Mouse (Mus musculus) limb, embryonic 13.5 days (tissue): Measurements from ENCODE around the gene Cfb. TPM values are rescaled to one million over a fixed set of nuclear protein-coding genes. Genes with fewer than 3 reads are reported as not detected.
"Not testable (repeated sequence)": the region's sequence is repeated elsewhere in the genome, so short reads cannot be mapped to it uniquely, and the experiment has no call there.

ENCODE experiments used
- ATAC-seq: fragments of 200-750 bp; cut with Nextera tagmentation; 2 replicates; pipeline ENCODE4 v1.8.0; 2017; ENCODE audit warnings: low read depth, moderate number of reproducible peaks, moderate TSS enrichment; ENCODE audit not compliant: low FRiP score
- H3K27ac ChIP-seq: fragments of 300-500 bp; sonication (generic); 2 replicates; pipeline ENCODE4 v1.5.1; 2015; ENCODE audit warnings: inconsistent platforms, mild to moderate bottlenecking, moderate library complexity
- H3K27me3 ChIP-seq: fragments of 300-500 bp; sonication (generic); 2 replicates; pipeline ENCODE4 v1.6.1; 2015; ENCODE audit warnings: mild to moderate bottlenecking, inconsistent platforms
- H3K36me3 ChIP-seq: fragments of 300-500 bp; sonication (generic); 2 replicates; pipeline ENCODE4 v1.6.1; 2015; ENCODE audit warnings: inconsistent platforms, mild to moderate bottlenecking, moderate library complexity
- H3K4me1 ChIP-seq: fragments of 300-500 bp; sonication (generic); 2 replicates; pipeline ENCODE4 v1.6.1; 2015; ENCODE audit warnings: inconsistent platforms
- H3K4me2 ChIP-seq: fragments of 300-500 bp; sonication (generic); replicated peaks from 2 replicates; pipeline ENCODE4 v1.6.1; 2015; ENCODE audit warnings: inconsistent platforms, mild to moderate bottlenecking, moderate library complexity
- H3K4me3 ChIP-seq: fragments of 300-500 bp; sonication (generic); 2 replicates; pipeline ENCODE4 v1.5.1; 2015; ENCODE audit warnings: moderate library complexity, mild to moderate bottlenecking, inconsistent platforms
- H3K9ac ChIP-seq: fragments of 300-500 bp; sonication (generic); 2 replicates; pipeline ENCODE4 v1.6.1; 2015; ENCODE audit warnings: mild to moderate bottlenecking, inconsistent platforms
- H3K9me3 ChIP-seq: fragments of 300-500 bp; sonication (generic); 2 replicates; pipeline ENCODE4 v1.6.1; 2016; ENCODE audit warnings: inconsistent platforms
- WGBS: fragments of 180-500 bp; shearing (Covaris S2); methylation state at CpG from one replicate; pipeline ENCODE4 v1.1.7; 2015; 5-methylcytosine and 5-hydroxymethylcytosine counted together
- microRNA-seq: library from miRNA; unstranded; fragments of <30 nt; microRNA quantifications from one replicate; pipeline ENCODE4, GENCODE M21; 2016
- polyA plus RNA-seq: library from polyadenylated mRNA; unstranded; fragments of >200 nt; fragmentation: Nextera tagmentation; extraction: Ambion mirVana; gene quantifications from 2 replicates; pipeline ENCODE4 v1.2.1, GENCODE M21; 2015

Gene Cfb
- polyA plus RNA-seq, 1 experiment from 2014 or later: 2.0 TPM

DNA sequence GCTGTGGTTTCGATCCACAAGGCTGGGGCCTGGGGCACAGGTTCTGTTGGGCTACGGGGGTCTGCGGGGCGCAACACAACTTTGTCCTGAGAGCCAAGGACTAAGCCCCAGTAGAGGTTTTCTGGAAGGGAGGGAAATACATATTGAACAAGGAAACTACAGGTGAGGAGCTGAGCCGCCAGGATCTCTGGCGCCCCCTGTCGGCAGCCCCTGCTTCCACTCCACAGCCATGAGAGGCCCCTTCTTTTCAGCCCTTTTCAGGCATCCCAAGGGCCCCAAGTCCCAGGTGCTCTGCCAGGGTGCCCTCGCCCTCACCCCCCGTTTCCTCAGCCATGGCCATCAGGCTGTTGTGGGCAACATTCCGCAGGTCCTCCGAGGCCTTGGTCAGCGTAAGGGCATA lies 48.6 kb downstream of the Cfb start:
- WGBS: 61% methylated on average over 12 of the region's 12 CpGs
- H3K4me3 ChIP-seq, H3K9ac ChIP-seq, H3K36me3 ChIP-seq, H3K9me3 ChIP-seq, H3K27ac ChIP-seq, H3K27me3 ChIP-seq, ATAC-seq, H3K4me2 ChIP-seq, H3K4me1 ChIP-seq: not testable (repeated sequence)

DNA sequence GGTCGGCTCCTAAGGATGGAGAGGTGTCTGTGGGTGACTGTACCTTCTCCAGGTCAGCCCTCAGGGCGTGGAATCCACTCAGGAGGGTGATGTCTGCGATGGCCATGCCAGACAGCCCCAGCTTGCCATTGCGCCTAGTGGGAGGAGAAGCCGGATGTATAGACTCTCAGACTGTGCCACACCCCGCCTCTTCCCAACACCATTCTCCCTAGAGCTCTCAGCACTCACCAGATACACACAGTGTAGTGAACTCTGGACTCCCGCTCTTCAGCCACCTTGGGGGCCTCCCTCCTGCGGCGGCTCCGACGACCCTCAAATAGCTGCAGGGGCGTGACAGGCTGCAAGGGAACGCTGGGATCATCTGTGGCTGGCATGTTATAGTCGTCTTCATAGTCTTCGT lies 51.0 kb downstream of the Cfb start:
- no peak overlapping the region for H3K4me2 ChIP-seq
- H3K27ac ChIP-seq: no peak overlapping the region
- H3K27me3 ChIP-seq: no peaks in the 10 kb centered on the region
- ATAC-seq: no peak
- WGBS: 77% methylated on average over 15 of the region's 15 CpGs
- H3K9me3 ChIP-seq: no peaks in the 10 kb centered on the region
- H3K9ac ChIP-seq: no peak overlapping the region
- H3K36me3 ChIP-seq: no peaks in the 10 kb centered on the region
- H3K4me1 ChIP-seq: no peaks in the 10 kb centered on the region
- no peak overlapping the region for H3K4me3 ChIP-seq

DNA sequence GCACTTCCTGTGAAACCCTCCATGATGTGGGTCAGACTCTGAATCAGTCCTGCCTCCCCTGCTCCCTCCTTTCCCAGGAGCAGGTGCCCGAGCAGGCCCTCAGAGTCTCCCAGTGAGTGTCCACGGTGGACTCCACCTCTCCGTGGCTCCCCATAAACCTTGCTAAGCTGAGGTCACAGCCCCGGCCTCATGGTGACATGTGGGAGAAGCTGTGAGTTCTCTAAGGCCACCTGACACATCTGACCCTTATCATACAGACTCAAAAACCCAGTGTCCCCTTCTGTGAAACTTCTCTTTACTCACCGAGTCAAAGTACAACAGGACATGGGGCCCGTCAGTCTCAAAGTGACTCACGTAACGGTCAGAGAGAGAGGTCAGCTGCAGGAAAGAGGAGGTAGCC lies 51.5 kb downstream of the Cfb start:
- H3K27ac ChIP-seq, ATAC-seq, H3K4me2 ChIP-seq, H3K27me3 ChIP-seq, H3K4me1 ChIP-seq, H3K36me3 ChIP-seq, H3K9me3 ChIP-seq, H3K4me3 ChIP-seq, H3K9ac ChIP-seq: not testable (repeated sequence)
- WGBS: 79% methylated on average over 8 of the region's 8 CpGs

GRCm38 (mm10) chr17:34810411-34810810 lies 51.9 kb downstream of the Cfb start:
- WGBS: 84% methylated on average over 5 of the region's 5 CpGs

DNA sequence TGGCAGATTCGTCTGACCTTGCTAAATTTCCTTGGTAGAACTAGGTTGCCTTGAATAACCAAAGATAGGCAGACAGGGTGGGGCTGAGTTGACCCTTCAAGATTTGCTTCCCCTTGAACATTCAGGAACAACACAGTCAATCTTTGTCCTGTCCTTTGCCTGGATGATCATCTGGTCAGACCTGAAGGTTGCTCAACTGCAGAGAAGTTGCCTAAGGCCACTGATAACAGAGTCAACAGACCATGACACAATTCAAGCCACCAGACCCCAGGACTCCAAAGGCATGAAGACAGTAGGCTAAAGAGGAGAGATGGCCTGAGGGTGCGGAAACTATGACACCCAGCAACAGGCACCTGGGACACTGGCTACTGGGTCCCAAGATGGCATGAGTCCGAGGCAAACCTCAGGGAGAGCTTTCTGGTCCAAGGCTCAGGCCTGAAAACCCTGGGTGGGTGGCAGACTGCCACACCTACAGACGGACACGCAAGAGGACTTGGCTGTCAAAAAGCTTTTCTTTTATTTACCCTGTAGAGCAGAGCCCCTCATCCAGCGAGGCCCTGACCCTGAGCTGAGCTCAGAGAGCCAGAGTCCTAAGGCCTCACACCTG lies 53.6 kb downstream of the Cfb start:
- H3K4me1 ChIP-seq: no peaks in the 10 kb centered on the region
- H3K9me3 ChIP-seq: peaks cover 6% of the 10 kb centered on the region
- WGBS: 84% methylated on average over 6 of the region's 6 CpGs
- H3K4me2 ChIP-seq: no peak overlapping the region
- no peaks in the 10 kb centered on the region for H3K36me3 ChIP-seq
- H3K9ac ChIP-seq: no peak overlapping the region
- no peaks in the 10 kb centered on the region for H3K27me3 ChIP-seq
- ATAC-seq: no peak
- H3K27ac ChIP-seq: no peak overlapping the region
- no peak overlapping the region for H3K4me3 ChIP-seq

More at GRCm38 (mm10) chr17:34810411-34810810, 51.9 kb downstream of the Cfb start:
- H3K9me3 ChIP-seq, H3K9ac ChIP-seq, H3K27me3 ChIP-seq, H3K4me3 ChIP-seq, H3K4me2 ChIP-seq, ATAC-seq, H3K27ac ChIP-seq, H3K4me1 ChIP-seq, H3K36me3 ChIP-seq: not testable (repeated sequence)

DNA sequence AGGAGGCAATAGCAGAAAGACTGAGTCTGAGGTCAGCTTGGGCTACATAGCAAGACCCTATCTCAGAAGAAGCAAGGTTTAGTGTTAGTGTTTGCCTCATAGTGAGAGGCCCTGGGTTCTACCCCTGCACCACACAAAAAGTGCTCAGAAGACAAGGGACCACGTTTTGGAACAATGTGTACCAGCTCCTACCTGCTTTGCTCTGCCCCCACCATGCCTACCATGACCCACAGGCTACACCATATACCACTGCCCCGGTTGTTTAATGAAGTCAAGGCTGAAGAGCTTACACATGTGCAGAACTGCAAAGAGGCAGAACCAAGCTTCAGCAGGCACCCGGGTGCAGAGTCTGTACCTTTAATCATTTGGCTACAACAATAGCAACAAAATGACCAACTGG lies 55.1 kb downstream of the Cfb start:
- no peak overlapping the region for H3K27ac ChIP-seq
- H3K9ac ChIP-seq: no peak overlapping the region
- no peaks in the 10 kb centered on the region for H3K27me3 ChIP-seq
- no peak for ATAC-seq
- H3K9me3 ChIP-seq: peaks cover 6% of the 10 kb centered on the region
- H3K36me3 ChIP-seq: no peaks in the 10 kb centered on the region
- no peaks in the 10 kb centered on the region for H3K4me1 ChIP-seq
- 66% methylated on average over 3 of the region's 3 CpGs for WGBS
- no peak overlapping the region for H3K4me3 ChIP-seq
- no peak overlapping the region for H3K4me2 ChIP-seq

Small RNA genes within 50 kb of the gene (microRNA-seq; reads per million reads assigned to microRNA genes)
- gene Mir6970 (not detected), gene Mir6971 (0.70 reads per million), gene Mir6972 (not detected)

Other genes with a start within 250 kb of the Cfb start
- 6.6 and 7.3 TPM in 2 replicates for gene Egfl8, start 246.5 kb downstream of the Cfb start, polyA plus RNA-seq
- 22.8 and 24.4 TPM in 2 replicates for gene Ppt2, start 234.0 kb downstream of the Cfb start, polyA plus RNA-seq
- gene Prrt1, start 233.0 kb downstream of the Cfb start, polyA plus RNA-seq: 0.25 and 0.40 TPM in 2 replicates
- gene Fkbpl, start 217.8 kb downstream of the Cfb start, polyA plus RNA-seq: 16.5 and 18.8 TPM in 2 replicates
- 97.6 and 99.6 TPM in 2 replicates for gene Atf6b, start 215.4 kb downstream of the Cfb start, polyA plus RNA-seq
- gene Tnxb, start 192.0 kb downstream of the Cfb start, polyA plus RNA-seq: 0.09 TPM in 2 replicates
- 0.06 and 0.17 TPM in 2 replicates for gene C4b, start 118.6 kb downstream of the Cfb start, polyA plus RNA-seq
- gene Cyp21a1, start 58.0 kb downstream of the Cfb start, polyA plus RNA-seq: 0.18 TPM in 1 of 2 replicates, not detected in the other
- 28.2 and 28.7 TPM in 2 replicates for gene Stk19, start 25.6 kb downstream of the Cfb start, polyA plus RNA-seq
- gene Dxo, start 25.5 kb downstream of the Cfb start, polyA plus RNA-seq: 62.8 and 74.3 TPM in 2 replicates
- 54.0 and 55.2 TPM in 2 replicates for gene Skiv2l, start 12.3 kb downstream of the Cfb start, polyA plus RNA-seq
- 114 and 126 TPM in 2 replicates for gene Nelfe, start 12.1 kb downstream of the Cfb start, polyA plus RNA-seq
- 5.4 TPM in 2 replicates for gene Zbtb12, start 17.0 kb upstream of the Cfb start, polyA plus RNA-seq
- gene Gm20547, start 19.5 kb upstream of the Cfb start, polyA plus RNA-seq: not detected in 2 replicates
- 1.6 and 2.4 TPM in 2 replicates for gene C2, start 35.7 kb upstream of the Cfb start, polyA plus RNA-seq
- gene Ehmt2, start 36.0 kb upstream of the Cfb start, polyA plus RNA-seq: 97.0 and 103 TPM in 2 replicates
- gene Slc44a4, start 51.9 kb upstream of the Cfb start, polyA plus RNA-seq: 0.14 TPM in 1 of 2 replicates, not detected in the other
- 20.0 and 21.0 TPM in 2 replicates for gene Neu1, start 68.7 kb upstream of the Cfb start, polyA plus RNA-seq
- gene Hspa1b, start 96.7 kb upstream of the Cfb start, polyA plus RNA-seq: 0.32 and 0.43 TPM in 2 replicates
- gene Gm20481, start 107.4 kb upstream of the Cfb start, polyA plus RNA-seq: not detected in 2 replicates
- gene Hspa1a, start 109.6 kb upstream of the Cfb start, polyA plus RNA-seq: 3.7 and 4.4 TPM in 2 replicates
- gene Hspa1l, start 110.2 kb upstream of the Cfb start, polyA plus RNA-seq: 0.49 and 0.81 TPM in 2 replicates
- gene Lsm2, start 119.3 kb upstream of the Cfb start, polyA plus RNA-seq: 196 and 200 TPM in 2 replicates
- gene Vars, start 138.5 kb upstream of the Cfb start, polyA plus RNA-seq: 102 and 110 TPM in 2 replicates
- 0.17 TPM in 2 replicates for gene Vwa7, start 154.1 kb upstream of the Cfb start, polyA plus RNA-seq
- gene Sapcd1, start 165.5 kb upstream of the Cfb start, polyA plus RNA-seq: 7.2 and 8.2 TPM in 2 replicates
- gene Msh5, start 184.2 kb upstream of the Cfb start, polyA plus RNA-seq: 2.6 and 4.6 TPM in 2 replicates
- 247 and 266 TPM in 2 replicates for gene Clic1, start 187.4 kb upstream of the Cfb start, polyA plus RNA-seq
- 423 and 428 TPM in 2 replicates for gene Ddah2, start 196.5 kb upstream of the Cfb start, polyA plus RNA-seq
- 0.15 TPM in 1 of 2 replicates, not detected in the other for gene Ly6g6c, start 202.9 kb upstream of the Cfb start, polyA plus RNA-seq
- 0.29 and 0.71 TPM in 2 replicates for gene Mpig6b, start 203.7 kb upstream of the Cfb start, polyA plus RNA-seq
- 2.0 and 3.4 TPM in 2 replicates for gene Ly6g6e, start 214.4 kb upstream of the Cfb start, polyA plus RNA-seq
- 0.57 and 0.65 TPM in 2 replicates for gene Ly6g6d, start 215.5 kb upstream of the Cfb start, polyA plus RNA-seq
- 0.17 and 0.28 TPM in 2 replicates for gene Ly6g6f, start 223.1 kb upstream of the Cfb start, polyA plus RNA-seq
- gene Abhd16a, start 226.7 kb upstream of the Cfb start, polyA plus RNA-seq: 93.1 and 94.9 TPM in 2 replicates
- gene Ly6g5c, start 245.8 kb upstream of the Cfb start, polyA plus RNA-seq: not detected in 2 replicates